Mouse (Mus musculus): Measurements from ENCODE around the gene Susd6. TPM values are rescaled to one million over a fixed set of nuclear protein-coding genes. Genes with fewer than 3 reads are reported as not detected.
A peak's percentile ranks its signal among the peaks of the same experiment; 100 is the strongest.

Susd6 gene
- polyA plus RNA-seq, 1 experiment from 2014 or later: 18.6 TPM

DNA sequence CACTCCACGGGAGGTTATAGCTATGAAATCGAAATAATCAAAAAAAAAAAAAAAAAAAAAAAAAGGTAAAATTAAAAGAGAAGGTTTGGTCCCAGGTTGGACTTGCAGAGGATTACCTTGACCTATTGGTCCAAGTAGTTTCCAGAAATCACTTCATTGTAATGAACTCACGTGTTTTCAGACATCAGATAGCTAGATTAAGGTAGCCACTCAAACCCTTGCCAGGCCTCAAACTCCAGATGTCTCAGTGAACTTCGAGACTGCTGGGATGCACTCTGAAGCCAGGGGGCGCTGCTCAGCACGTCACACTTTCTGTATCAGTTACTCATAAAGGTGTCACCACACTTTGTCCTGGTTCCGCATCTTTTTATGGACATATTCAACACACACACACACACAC lies 127.5 kb downstream of the Susd6 start:
- WGBS: 57% methylated on average over 7 of the region's 7 CpGs
- no peaks in the 10 kb centered on the region for H3K9me3 ChIP-seq (replicated peaks)
- no peak overlapping the region for H3K4me3 ChIP-seq (replicated peaks)
- no peak for ATAC-seq (ENCODE audit: insufficient number of reproducible peaks, low FRiP score, low TSS enrichment, low read depth)
- H3K36me3 ChIP-seq: no peaks in the 10 kb centered on the region
- H3K27me3 ChIP-seq: no peaks in the 10 kb centered on the region
- no peak overlapping the region for H3K4me2 ChIP-seq (replicated peaks)
- H3K9ac ChIP-seq: no peak overlapping the region
- no peak overlapping the region for H3K27ac ChIP-seq (replicated peaks)
- peaks cover 1% of the 10 kb centered on the region; the same call in 1 of the 2 replicates for H3K4me1 ChIP-seq

GRCm38 (mm10) chr12:80921301-80921700 lies 131.0 kb downstream of the Susd6 start:
- ATAC-seq (ENCODE audit: insufficient number of reproducible peaks, low FRiP score, low TSS enrichment, low read depth): no peak
- H3K4me3 ChIP-seq (replicated peaks): no peak overlapping the region
- no peaks in the 10 kb centered on the region for H3K27me3 ChIP-seq
- whole genome bisulfite sequencing: 85% methylated on average over 5 of the region's 5 CpGs
- H3K27ac ChIP-seq (replicated peaks): no peak overlapping the region
- H3K4me2 ChIP-seq (replicated peaks): no peak overlapping the region
- H3K9ac ChIP-seq: no peak overlapping the region
- H3K36me3 ChIP-seq: no peaks in the 10 kb centered on the region
- H3K9me3 ChIP-seq (replicated peaks): no peaks in the 10 kb centered on the region
- H3K4me1 ChIP-seq: peaks cover 10% of the 10 kb centered on the region

DNA sequence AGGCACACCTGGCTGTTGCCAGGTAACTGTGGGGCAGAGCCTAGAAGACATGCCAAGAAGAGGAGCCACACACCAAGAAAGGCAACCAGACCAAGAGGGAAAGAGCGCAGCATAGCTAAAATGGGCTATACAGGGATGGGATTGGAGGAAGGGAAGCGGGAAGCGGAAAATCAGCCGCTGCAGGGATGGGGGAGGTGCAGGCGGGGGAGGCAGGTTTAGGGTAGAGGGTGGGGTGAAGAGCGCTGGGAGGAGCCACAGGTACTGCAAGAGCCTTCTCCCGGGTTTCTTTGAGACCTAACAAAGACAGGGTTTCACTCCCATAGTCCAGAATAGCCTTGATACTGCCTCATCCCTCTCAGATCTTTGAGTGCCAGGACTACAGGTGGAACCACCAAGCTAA lies 132.6 kb downstream of the Susd6 start:
- Histone ChIP-seq H3K27ac (replicated peaks) (peak overlapping the region; percentile 65), H3K4me1 (peaks cover 10% of the 10 kb centered on the region), H3K4me2 (replicated peaks) (peak overlapping the region; percentile 45), H3K9ac (no peak overlapping the region), H3K36me3 (no peaks in the 10 kb centered on the region), H3K4me3 (replicated peaks) (peak overlapping the region; percentile 7; the same call in 1 of the 2 replicates), H3K27me3 (no peaks in the 10 kb centered on the region), H3K9me3 (replicated peaks) (no peaks in the 10 kb centered on the region)
- ATAC-seq (ENCODE audit: insufficient number of reproducible peaks, low FRiP score, low TSS enrichment, low read depth): 0 out of 2 replicates have a peak, but pooled peaks have one; percentile 40
- 6% methylated on average over 7 of the region's 7 CpGs for whole genome bisulfite sequencing

- Histone ChIP-seq H3K27ac (replicated peaks) (peak overlapping the region; percentile 72), H3K4me1 (peaks cover 10% of the 10 kb centered on the region)
- 52% methylated on average over 5 of the region's 5 CpGs for WGBS
Observed at GRCm38 (mm10) chr12:80923602-80924001, 133.3 kb downstream of the Susd6 start.

GRCm38 (mm10) chr12:80924205-80924604 lies 133.9 kb downstream of the Susd6 start:
- 40% methylated on average over 3 of the region's 3 CpGs for WGBS
- no peaks in the 10 kb centered on the region for H3K36me3 ChIP-seq
- no peak overlapping the region for H3K9ac ChIP-seq
- no peaks in the 10 kb centered on the region for H3K9me3 ChIP-seq (replicated peaks)
- ATAC-seq (ENCODE audit: insufficient number of reproducible peaks, low FRiP score, low TSS enrichment, low read depth): 0 out of 2 replicates have a peak, but pooled peaks have one; percentile 53
- H3K27me3 ChIP-seq: no peaks in the 10 kb centered on the region
- no peak overlapping the region for H3K4me3 ChIP-seq (replicated peaks)
- peaks cover 10% of the 10 kb centered on the region for H3K4me1 ChIP-seq
- no peak overlapping the region; the same call in 1 of the 2 replicates for H3K4me2 ChIP-seq (replicated peaks)
- H3K27ac ChIP-seq (replicated peaks): peak overlapping the region; percentile 72

More at GRCm38 (mm10) chr12:80923602-80924001, 133.3 kb downstream of the Susd6 start:
- no peak overlapping the region for H3K9ac ChIP-seq
- no peaks in the 10 kb centered on the region for H3K36me3 ChIP-seq
- no peak overlapping the region; the same call in 1 of the 2 replicates for H3K4me2 ChIP-seq (replicated peaks)
- H3K4me3 ChIP-seq (replicated peaks): no peak overlapping the region
- ATAC-seq (ENCODE audit: insufficient number of reproducible peaks, low FRiP score, low TSS enrichment, low read depth): no peak
- no peaks in the 10 kb centered on the region for H3K27me3 ChIP-seq
- H3K9me3 ChIP-seq (replicated peaks): no peaks in the 10 kb centered on the region

DNA sequence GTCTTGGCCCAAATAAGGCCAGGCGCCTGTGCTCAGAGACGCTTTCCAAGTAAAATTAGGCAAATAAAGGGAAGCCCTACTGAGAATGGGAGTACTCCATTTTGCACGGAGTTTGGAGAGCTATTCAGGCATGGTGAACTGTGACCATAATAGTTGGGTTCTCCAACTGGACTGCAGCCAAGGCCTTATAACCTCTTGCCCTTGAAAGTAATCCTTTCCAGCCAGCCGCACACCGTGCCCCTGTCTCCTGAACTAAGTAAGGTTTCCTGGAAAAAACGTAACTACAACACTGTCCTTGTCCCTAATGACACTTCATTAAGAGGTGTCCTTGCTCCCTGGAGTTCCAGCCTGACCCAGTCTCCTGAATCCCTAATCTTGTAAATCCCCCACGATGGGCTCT lies 135.6 kb downstream of the Susd6 start:
- H3K27ac ChIP-seq (replicated peaks): no peak overlapping the region
- no peaks in the 10 kb centered on the region for H3K9me3 ChIP-seq (replicated peaks)
- no peak overlapping the region for H3K4me2 ChIP-seq (replicated peaks)
- 55% methylated on average over 7 of the region's 7 CpGs for WGBS
- no peak overlapping the region for H3K9ac ChIP-seq
- ATAC-seq (ENCODE audit: insufficient number of reproducible peaks, low FRiP score, low TSS enrichment, low read depth): no peak
- no peak overlapping the region for H3K4me3 ChIP-seq (replicated peaks)
- no peaks in the 10 kb centered on the region for H3K36me3 ChIP-seq
- peaks cover 10% of the 10 kb centered on the region for H3K4me1 ChIP-seq
- no peaks in the 10 kb centered on the region for H3K27me3 ChIP-seq

GRCm38 (mm10) chr12:80926550-80926949 lies 136.2 kb downstream of the Susd6 start:
- H3K9me3 ChIP-seq (replicated peaks): no peaks in the 10 kb centered on the region
- H3K4me3 ChIP-seq (replicated peaks): no peak overlapping the region
- H3K4me2 ChIP-seq (replicated peaks): no peak overlapping the region
- no peak overlapping the region for H3K27ac ChIP-seq (replicated peaks)
- H3K36me3 ChIP-seq: no peaks in the 10 kb centered on the region
- no peaks in the 10 kb centered on the region for H3K27me3 ChIP-seq
- no peak overlapping the region for H3K9ac ChIP-seq
- H3K4me1 ChIP-seq: peaks cover 10% of the 10 kb centered on the region
- ATAC-seq (ENCODE audit: insufficient number of reproducible peaks, low FRiP score, low TSS enrichment, low read depth): no peak
- WGBS: 93% methylated on average over 4 of the region's 4 CpGs

DNA sequence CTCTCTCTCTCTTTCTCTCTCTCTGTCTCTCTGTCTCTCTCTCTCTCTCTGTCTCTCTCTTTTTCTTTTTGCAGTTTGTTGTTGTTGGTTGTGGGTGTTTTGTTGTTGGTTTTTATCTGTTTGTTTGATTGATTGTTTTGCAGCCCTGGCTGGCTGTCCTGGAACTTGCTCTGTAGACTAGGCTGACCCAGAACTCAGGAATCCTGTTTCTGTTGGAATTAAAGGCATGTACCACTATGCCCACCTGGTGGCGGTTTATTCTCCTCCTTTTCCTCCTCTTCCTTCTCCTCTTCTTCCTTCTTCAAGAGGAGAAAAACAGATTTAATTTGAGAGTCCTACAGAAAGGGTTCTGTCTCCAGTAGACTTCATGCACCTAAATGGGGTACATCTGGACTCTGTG lies 137.2 kb downstream of the Susd6 start:
- no peak for ATAC-seq (ENCODE audit: insufficient number of reproducible peaks, low FRiP score, low TSS enrichment, low read depth)
- H3K27ac ChIP-seq (replicated peaks): no peak overlapping the region
- 46% methylated on average over 1 of the region's 1 CpGs for WGBS

GRCm38 (mm10) chr12:80928881-80929280 lies 138.6 kb downstream of the Susd6 start:
- Histone ChIP-seq H3K36me3 (no peaks in the 10 kb centered on the region), H3K27me3 (no peaks in the 10 kb centered on the region), H3K4me3 (replicated peaks) (no peak overlapping the region), H3K4me2 (replicated peaks) (no peak overlapping the region), H3K9ac (no peak overlapping the region), H3K27ac (replicated peaks) (no peak overlapping the region), H3K9me3 (replicated peaks) (no peaks in the 10 kb centered on the region), H3K4me1 (peaks cover 4% of the 10 kb centered on the region; the same call in 1 of the 2 replicates)
- no peak for ATAC-seq (ENCODE audit: insufficient number of reproducible peaks, low FRiP score, low TSS enrichment, low read depth)
- WGBS: 82% methylated on average over 3 of the region's 3 CpGs

More for the DNA sequence above, 137.2 kb downstream of the Susd6 start:
- H3K4me1 ChIP-seq: peaks cover 10% of the 10 kb centered on the region
- no peaks in the 10 kb centered on the region for H3K27me3 ChIP-seq
- no peaks in the 10 kb centered on the region for H3K9me3 ChIP-seq (replicated peaks)
- no peak overlapping the region for H3K4me3 ChIP-seq (replicated peaks)
- no peak overlapping the region for H3K9ac ChIP-seq
- H3K4me2 ChIP-seq (replicated peaks): no peak overlapping the region
- no peaks in the 10 kb centered on the region for H3K36me3 ChIP-seq

GRCm38 (mm10) chr12:80930141-80930540 lies 139.8 kb downstream of the Susd6 start:
- Histone ChIP-seq H3K36me3 (no peaks in the 10 kb centered on the region), H3K9me3 (replicated peaks) (no peaks in the 10 kb centered on the region), H3K4me1 (no peaks in the 10 kb centered on the region), H3K9ac (no peak overlapping the region), H3K27ac (replicated peaks) (no peak overlapping the region), H3K27me3 (no peaks in the 10 kb centered on the region), H3K4me2 (replicated peaks) (no peak overlapping the region), H3K4me3 (replicated peaks) (no peak overlapping the region)
- no peak for ATAC-seq (ENCODE audit: insufficient number of reproducible peaks, low FRiP score, low TSS enrichment, low read depth)
- 74% methylated on average over 7 of the region's 7 CpGs for WGBS
